Mouse (Mus musculus): ENCODE data around the gene Pts. TPM values are rescaled to one million over a fixed set of nuclear protein-coding genes. Genes with fewer than 3 reads are reported as not detected.

The Pts gene
- total and polyA plus RNA-seq, 3 experiments: 24.8 to 30.2 (median 28.7) TPM

- Histone ChIP-seq H3K9ac (ENCODE audit: low read depth, low read length) (no peak overlapping the region), H3K4me1 (ENCODE audit: control insufficient read depth, insufficient read depth, low read length) (no peaks in the 10 kb centered on the region), H3K36me3 (ENCODE audit: control insufficient read depth, insufficient read depth, low read length) (no peaks in the 10 kb centered on the region), H3K27ac (no peak overlapping the region), H3K27me3 (ENCODE audit: control insufficient read depth, insufficient read depth, low read length) (no peaks in the 10 kb centered on the region), H3K4me3 (no peak overlapping the region), H3K79me2 (replicated peaks; ENCODE audit: control insufficient read depth, insufficient read depth, low read length) (no peaks in the 10 kb centered on the region)
- no peak for DNase-seq
- intact Hi-C loops (cut with DNase I): no loop called here
- no peak for TF ChIP-seq CTCF (IDR thresholded peaks at IDR 0.05)
- TF ChIP-seq POLR2A (IDR thresholded peaks at IDR 0.05; ENCODE audit: insufficient read depth, low read depth, low read length): no peak
- no peak for TF ChIP-seq EP300 (IDR thresholded peaks at IDR 0.05; ENCODE audit: insufficient read depth, low read depth, low read length)
- 80% methylated on average over 4 of the region's 4 CpGs for WGBS
Observed at GRCm38 (mm10) chr9:50537295-50537694, 8.8 kb upstream of the Pts start.

- intact Hi-C loops (cut with DNase I): no loop called here
- H3K27me3 ChIP-seq (ENCODE audit: control insufficient read depth, insufficient read depth, low read length): no peaks in the 10 kb centered on the region
- no peaks in the 10 kb centered on the region for H3K79me2 ChIP-seq (replicated peaks; ENCODE audit: control insufficient read depth, insufficient read depth, low read length)
- no peaks in the 10 kb centered on the region for H3K36me3 ChIP-seq (ENCODE audit: control insufficient read depth, insufficient read depth, low read length)
- no peaks in the 10 kb centered on the region for H3K4me1 ChIP-seq (ENCODE audit: control insufficient read depth, insufficient read depth, low read length)
- no peak overlapping the region for H3K4me3 ChIP-seq
- no peak overlapping the region for H3K27ac ChIP-seq
- TF ChIP-seq EP300 (IDR thresholded peaks at IDR 0.05; ENCODE audit: insufficient read depth, low read depth, low read length) (no peak), CTCF (IDR thresholded peaks at IDR 0.05) (no peak), POLR2A (IDR thresholded peaks at IDR 0.05; ENCODE audit: insufficient read depth, low read depth, low read length) (no peak)
- no peak for DNase-seq
- WGBS: 78% methylated on average over 7 of the region's 7 CpGs
- H3K9ac ChIP-seq (ENCODE audit: low read depth, low read length): no peak overlapping the region
Observed at GRCm38 (mm10) chr9:50536603-50537135, 8.1 kb upstream of the Pts start.

DNA sequence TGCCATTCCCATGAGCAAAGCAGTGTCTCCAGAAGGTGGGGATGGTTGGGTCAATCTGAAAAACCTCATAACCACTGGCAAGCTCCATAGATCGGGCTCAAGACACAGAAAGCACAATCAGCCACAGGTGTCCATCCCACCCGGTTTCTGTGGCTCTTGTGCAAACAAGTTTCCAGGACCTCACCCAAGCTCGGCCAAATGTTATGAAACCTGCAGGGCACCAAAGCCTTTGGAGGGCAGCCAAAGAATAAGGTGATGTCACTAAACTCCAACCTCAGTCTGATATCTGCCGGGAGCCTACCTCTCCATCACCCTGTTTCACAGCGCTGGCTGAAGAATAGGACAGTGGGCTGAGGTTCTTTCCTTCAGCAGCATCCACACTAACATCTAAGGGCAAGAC, 7.4 kb upstream of the Pts start:
- no peaks in the 10 kb centered on the region for H3K4me1 ChIP-seq (ENCODE audit: control insufficient read depth, insufficient read depth, low read length)
- intact Hi-C loops (cut with DNase I): no loop called here
- no peak for DNase-seq
- TF ChIP-seq POLR2A (IDR thresholded peaks at IDR 0.05; ENCODE audit: insufficient read depth, low read depth, low read length): no peak
- H3K27me3 ChIP-seq (ENCODE audit: control insufficient read depth, insufficient read depth, low read length): no peaks in the 10 kb centered on the region
- H3K9ac ChIP-seq (ENCODE audit: low read depth, low read length): no peak overlapping the region
- H3K4me3 ChIP-seq: no peak overlapping the region
- H3K27ac ChIP-seq: no peak overlapping the region
- H3K79me2 ChIP-seq (replicated peaks; ENCODE audit: control insufficient read depth, insufficient read depth, low read length): no peaks in the 10 kb centered on the region
- WGBS: 57% methylated on average over 5 of the region's 5 CpGs
- no peaks in the 10 kb centered on the region for H3K36me3 ChIP-seq (ENCODE audit: control insufficient read depth, insufficient read depth, low read length)

- Histone ChIP-seq H3K27ac (no peak overlapping the region), H3K9ac (ENCODE audit: low read depth, low read length) (no peak overlapping the region), H3K27me3 (ENCODE audit: control insufficient read depth, insufficient read depth, low read length) (no peaks in the 10 kb centered on the region), H3K79me2 (replicated peaks; ENCODE audit: control insufficient read depth, insufficient read depth, low read length) (no peaks in the 10 kb centered on the region), H3K4me1 (ENCODE audit: control insufficient read depth, insufficient read depth, low read length) (no peaks in the 10 kb centered on the region), H3K4me3 (no peak overlapping the region), H3K36me3 (ENCODE audit: control insufficient read depth, insufficient read depth, low read length) (no peaks in the 10 kb centered on the region)
- no peak for TF ChIP-seq CTCF (IDR thresholded peaks at IDR 0.05)
- DNase-seq: no peak
- intact Hi-C loops (cut with DNase I): loop anchor here (5.0 kb wide), 2 partner anchors 201 to 1041 kb away; no protein-coding TSS in a partner anchor
- 64% methylated on average over 3 of the region's 3 CpGs for WGBS
Observed at GRCm38 (mm10) chr9:50533791-50534190, 5.3 kb upstream of the Pts start.

- no peak for TF ChIP-seq POLR2A (IDR thresholded peaks at IDR 0.05; ENCODE audit: insufficient read depth, low read depth, low read length)
- TF ChIP-seq EP300 (IDR thresholded peaks at IDR 0.05; ENCODE audit: insufficient read depth, low read depth, low read length): no peak
- TF ChIP-seq CTCF (IDR thresholded peaks at IDR 0.05): no peak
- no peak overlapping the region for H3K9ac ChIP-seq (ENCODE audit: low read depth, low read length)
- WGBS: 66% methylated on average over 11 of the region's 11 CpGs
- no peak overlapping the region for H3K27ac ChIP-seq
- H3K79me2 ChIP-seq (replicated peaks; ENCODE audit: control insufficient read depth, insufficient read depth, low read length): no peaks in the 10 kb centered on the region
- no peak overlapping the region for H3K4me3 ChIP-seq
- H3K4me1 ChIP-seq (ENCODE audit: control insufficient read depth, insufficient read depth, low read length): no peaks in the 10 kb centered on the region
- DNase-seq: peak in 1 of 2 experiments; percentile 44
- no peaks in the 10 kb centered on the region for H3K27me3 ChIP-seq (ENCODE audit: control insufficient read depth, insufficient read depth, low read length)
- intact Hi-C loops (cut with DNase I): loop anchor here (5.0 kb wide), 2 partner anchors 201 to 1041 kb away; no protein-coding TSS in a partner anchor
- H3K36me3 ChIP-seq (ENCODE audit: control insufficient read depth, insufficient read depth, low read length): no peaks in the 10 kb centered on the region
Observed at GRCm38 (mm10) chr9:50533328-50533727, 4.8 kb upstream of the Pts start.

GRCm38 (mm10) chr9:50530890-50531289, 2.4 kb upstream of the Pts start:
- Histone ChIP-seq H3K4me1 (ENCODE audit: control insufficient read depth, insufficient read depth, low read length) (no peaks in the 10 kb centered on the region; the same call in 1 of the 2 replicates), H3K4me3 (no peak overlapping the region), H3K9ac (ENCODE audit: low read depth, low read length) (no peak overlapping the region), H3K27ac (no peak overlapping the region), H3K27me3 (ENCODE audit: control insufficient read depth, insufficient read depth, low read length) (no peaks in the 10 kb centered on the region), H3K36me3 (ENCODE audit: control insufficient read depth, insufficient read depth, low read length) (no peaks in the 10 kb centered on the region), H3K79me2 (replicated peaks; ENCODE audit: control insufficient read depth, insufficient read depth, low read length) (no peaks in the 10 kb centered on the region)
- DNase-seq: no peak
- 19% methylated on average over 2 of the region's 2 CpGs for WGBS
- intact Hi-C loops (cut with DNase I): loop anchor here (5.0 kb wide), 2 partner anchors 199 to 1039 kb away; no protein-coding TSS in a partner anchor
- TF ChIP-seq POLR2A (IDR thresholded peaks at IDR 0.05; ENCODE audit: insufficient read depth, low read depth, low read length) (no peak), CTCF (IDR thresholded peaks at IDR 0.05) (peak; percentile 69)
